Mouse (Mus musculus) lung, embryonic 16.5 days (tissue): ENCODE results near the gene Trim67. TPM values are rescaled to one million over a fixed set of nuclear protein-coding genes. Genes with fewer than 3 reads are reported as not detected.

Experiments used
- ATAC-seq: fragments of 200-750 bp; cut with Nextera tagmentation; 2 replicates; pipeline ENCODE4 v1.8.0; 2017; ENCODE audit warnings: low read depth, mild to moderate bottlenecking, moderate library complexity
- H3K27ac ChIP-seq: fragments of 300-500 bp; sonication (generic); 2 replicates; pipeline ENCODE4 v1.5.1; 2014; ENCODE audit warnings: mild to moderate bottlenecking, control low read depth, low read length
- H3K27me3 ChIP-seq: fragments of 300-500 bp; sonication (generic); 2 replicates; pipeline ENCODE4 v1.6.1; 2014; ENCODE audit warnings: low read depth, low read length, mixed read lengths; ENCODE audit not compliant: control insufficient read depth, insufficient read depth
- H3K36me3 ChIP-seq: fragments of 300-500 bp; sonication (generic); 2 replicates; pipeline ENCODE4 v1.6.1; 2014; ENCODE audit warnings: low read length; ENCODE audit not compliant: control insufficient read depth, insufficient read depth
- H3K4me1 ChIP-seq: fragments of 300-500 bp; sonication (generic); replicated peaks from 2 replicates; pipeline ENCODE4 v1.6.1; 2014; ENCODE audit warnings: low read length, mixed read lengths; ENCODE audit not compliant: control insufficient read depth, insufficient read depth
- H3K4me2 ChIP-seq: fragments of 300-500 bp; sonication (generic); 2 replicates; pipeline ENCODE4 v1.6.1; 2014; ENCODE audit warnings: low read depth, low read length, control low read depth
- H3K4me3 ChIP-seq: fragments of 300-500 bp; sonication (generic); 2 replicates; pipeline ENCODE4 v1.5.1; 2014; ENCODE audit warnings: mild to moderate bottlenecking, low read length, control low read depth
- H3K9ac ChIP-seq: fragments of 300-500 bp; sonication (generic); 2 replicates; pipeline ENCODE4 v1.6.1; 2014; ENCODE audit warnings: low read length, control low read depth
- H3K9me3 ChIP-seq: fragments of 300-500 bp; sonication (generic); 2 replicates; pipeline ENCODE4 v1.6.1; 2016; ENCODE audit warnings: low read length; ENCODE audit not compliant: control insufficient read depth
- WGBS: fragments of 180-500 bp; shearing (Covaris S2); extraction: QIAGEN DNeasy Blood & Tissue Kit; methylation state at CpG from one replicate; pipeline ENCODE4 v1.1.7; 2014; 5-methylcytosine and 5-hydroxymethylcytosine counted together
- polyA plus RNA-seq: library from polyadenylated mRNA; unstranded; fragments of >200 nt; fragmentation: Nextera tagmentation; extraction: Ambion mirVana; gene quantifications from 2 replicates; pipeline ENCODE4 v1.2.1, GENCODE M21; 2015

Trim67 gene
- polyA plus RNA-seq, 1 experiment from 2014 or later = 0.92 TPM

GRCm38 (mm10) chr8:124867126-124867525, 74.2 kb downstream of the Trim67 start:
- WGBS = 32% methylated on average over 2 of the region's 2 CpGs
- no peak overlapping the region for H3K27ac ChIP-seq
- no peaks in the 10 kb centered on the region for H3K27me3 ChIP-seq
- H3K9ac ChIP-seq = no peak overlapping the region
- no peak for ATAC-seq
- no peak overlapping the region for H3K4me3 ChIP-seq
- no peak overlapping the region for H3K4me2 ChIP-seq
- peaks cover 18% of the 10 kb centered on the region for H3K4me1 ChIP-seq
- H3K9me3 ChIP-seq = no peaks in the 10 kb centered on the region
- H3K36me3 ChIP-seq = peaks cover 3% of the 10 kb centered on the region; the same call in 1 of the 2 replicates

GRCm38 (mm10) chr8:124869708-124870107, 76.8 kb downstream of the Trim67 start:
- Histone ChIP-seq H3K4me3 (no peak overlapping the region), H3K9me3 (no peaks in the 10 kb centered on the region), H3K9ac (no peak overlapping the region), H3K4me1 (peaks cover 8% of the 10 kb centered on the region), H3K27ac (no peak overlapping the region), H3K4me2 (no peak overlapping the region), H3K27me3 (no peaks in the 10 kb centered on the region), H3K36me3 (peaks cover 18% of the 10 kb centered on the region)
- 72% methylated on average over 6 of the region's 6 CpGs for WGBS
- no peak for ATAC-seq

DNA sequence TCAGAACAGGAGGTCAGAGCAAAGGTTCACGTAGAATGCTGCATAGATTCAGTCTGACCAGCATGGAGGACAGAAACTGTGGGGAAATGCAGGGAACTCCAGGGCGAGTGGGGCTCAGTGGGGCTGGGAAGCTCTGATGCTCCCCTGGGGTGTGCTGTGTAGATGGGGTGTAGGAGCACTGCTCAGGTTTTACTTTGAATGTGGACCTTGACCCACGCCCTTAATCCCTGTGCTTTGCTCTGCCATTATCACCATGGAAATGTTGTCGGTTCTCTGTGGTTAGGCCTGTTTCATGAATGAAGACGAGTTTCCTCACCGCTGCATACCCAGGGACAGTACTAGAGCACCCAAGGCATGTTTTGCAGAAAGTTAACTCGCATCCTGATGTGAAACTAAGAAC, 78.6 kb downstream of the Trim67 start:
- Histone ChIP-seq H3K9ac (no peak overlapping the region), H3K9me3 (no peaks in the 10 kb centered on the region), H3K4me2 (no peak overlapping the region), H3K36me3 (peaks cover 19% of the 10 kb centered on the region), H3K27me3 (no peaks in the 10 kb centered on the region), H3K27ac (no peak overlapping the region), H3K4me1 (0 out of 2 replicates have a peak, but pooled peaks cover 2% of the 10 kb centered on the region), H3K4me3 (no peak overlapping the region)
- ATAC-seq = no peak
- WGBS = 89% methylated on average over 7 of the region's 7 CpGs

- ATAC-seq = no peak
- H3K4me1 ChIP-seq = no peaks in the 10 kb centered on the region
- H3K27ac ChIP-seq = no peak overlapping the region
- H3K27me3 ChIP-seq = no peaks in the 10 kb centered on the region
- H3K9me3 ChIP-seq = no peaks in the 10 kb centered on the region
- no peak overlapping the region for H3K4me2 ChIP-seq
- no peak overlapping the region for H3K4me3 ChIP-seq
- 91% methylated on average over 7 of the region's 7 CpGs for WGBS
- no peak overlapping the region for H3K9ac ChIP-seq
- H3K36me3 ChIP-seq = peaks cover 23% of the 10 kb centered on the region
These were observed 79.2 kb downstream of the Trim67 start for GRCm38 (mm10) chr8:124872081-124872480.

DNA sequence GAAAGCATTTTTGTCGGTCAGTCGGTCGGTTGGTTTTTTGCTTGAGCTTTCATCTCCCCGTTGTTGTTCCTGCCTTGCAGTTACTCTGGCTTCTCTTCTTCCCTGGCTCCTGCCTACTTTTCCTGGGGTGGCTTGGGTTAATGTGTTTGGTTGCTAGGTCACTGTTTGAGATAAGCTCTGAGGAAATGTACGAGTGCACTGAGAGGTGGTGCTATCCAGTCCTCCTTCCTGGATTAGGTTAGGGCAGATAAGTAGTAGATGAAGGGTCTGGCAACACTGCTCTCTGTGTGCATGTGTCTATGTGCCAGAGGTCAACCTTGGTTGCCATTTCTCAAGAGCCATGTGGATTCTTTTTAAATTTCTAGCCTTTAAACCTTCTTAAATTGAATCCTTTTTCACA, 79.8 kb downstream of the Trim67 start:
- H3K36me3 ChIP-seq = peaks cover 23% of the 10 kb centered on the region
- H3K9ac ChIP-seq = no peak overlapping the region
- H3K27ac ChIP-seq = no peak overlapping the region
- H3K4me2 ChIP-seq = no peak overlapping the region
- no peak overlapping the region for H3K4me3 ChIP-seq
- no peaks in the 10 kb centered on the region for H3K9me3 ChIP-seq
- 57% methylated on average over 5 of the region's 5 CpGs for WGBS
- ATAC-seq = no peak
- no peaks in the 10 kb centered on the region for H3K27me3 ChIP-seq
- H3K4me1 ChIP-seq = no peaks in the 10 kb centered on the region

DNA sequence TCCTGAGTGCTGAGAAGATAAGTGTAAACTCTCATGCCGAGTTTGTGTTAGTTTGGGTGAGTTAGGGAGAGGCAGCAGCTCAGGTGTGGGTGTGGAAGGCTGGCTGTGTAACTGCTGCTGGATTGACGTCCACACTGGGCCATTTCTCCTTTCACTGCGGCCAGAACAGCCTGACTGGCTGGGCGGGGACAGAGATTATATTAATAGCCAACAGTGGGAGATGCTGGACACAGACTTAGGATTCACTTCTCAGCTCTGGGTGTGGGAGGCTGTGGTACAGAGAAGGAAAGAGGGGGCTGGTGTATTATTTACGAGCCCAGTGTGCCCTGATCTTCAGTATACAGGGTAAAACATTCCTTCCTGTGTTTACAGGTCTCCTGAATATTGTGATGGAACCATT, 85.2 kb downstream of the Trim67 start:
- 79% methylated on average over 5 of the region's 5 CpGs for WGBS
- Histone ChIP-seq H3K36me3 (peaks cover 53% of the 10 kb centered on the region), H3K27me3 (no peaks in the 10 kb centered on the region), H3K9ac (no peak overlapping the region), H3K27ac (no peak overlapping the region), H3K4me2 (no peak overlapping the region), H3K4me1 (no peaks in the 10 kb centered on the region), H3K9me3 (no peaks in the 10 kb centered on the region), H3K4me3 (no peak overlapping the region)
- ATAC-seq = no peak

DNA sequence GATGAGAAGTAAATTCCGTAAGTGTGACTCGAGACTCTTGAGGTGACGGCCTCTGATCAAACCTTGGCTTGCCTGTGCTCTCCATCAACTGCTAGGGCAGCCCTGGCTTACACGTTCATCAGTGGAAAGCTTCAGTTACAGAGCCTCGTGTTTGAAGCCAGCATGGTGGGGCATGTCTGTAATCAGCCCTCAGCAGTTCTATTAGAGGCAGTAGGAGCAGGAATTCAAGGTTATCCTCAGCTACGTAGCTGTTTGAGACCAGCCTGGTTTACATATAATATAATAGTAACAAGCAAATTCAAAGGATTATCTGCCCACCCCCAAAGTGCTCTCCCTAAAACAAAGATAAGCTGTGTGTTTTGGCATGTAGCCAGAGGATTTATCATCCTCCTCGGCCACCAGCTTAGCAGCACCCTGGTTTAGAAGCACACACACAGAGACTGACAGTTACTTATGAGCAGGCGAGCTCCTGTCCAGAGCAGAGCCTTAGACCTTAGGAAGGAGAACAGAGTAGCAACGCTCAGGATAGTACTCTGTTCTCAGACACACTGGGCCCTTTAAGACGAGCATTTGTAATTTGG, 86.1 kb downstream of the Trim67 start:
- no peak for ATAC-seq
- H3K36me3 ChIP-seq = peaks cover 54% of the 10 kb centered on the region
- no peaks in the 10 kb centered on the region for H3K4me1 ChIP-seq
- no peak overlapping the region for H3K27ac ChIP-seq
- WGBS = 62% methylated on average over 10 of the region's 10 CpGs
- H3K9ac ChIP-seq = no peak overlapping the region
- H3K4me3 ChIP-seq = no peak overlapping the region
- no peaks in the 10 kb centered on the region for H3K9me3 ChIP-seq
- H3K27me3 ChIP-seq = no peaks in the 10 kb centered on the region
- no peak overlapping the region for H3K4me2 ChIP-seq

Other genes starting within 250 kb of the Trim67 start
- gene Agt, start 223.4 kb upstream of the Trim67 start, polyA plus RNA-seq = 11.6 and 17.4 TPM in 2 replicates
- gene Capn9, start 217.0 kb upstream of the Trim67 start, polyA plus RNA-seq = 0.09 and 0.19 TPM in 2 replicates
- 26.3 and 30.1 TPM in 2 replicates for gene 2310022B05Rik, start 129.7 kb upstream of the Trim67 start, polyA plus RNA-seq
- 43.0 and 45.7 TPM in 2 replicates for gene Ttc13, start 71.1 kb upstream of the Trim67 start, polyA plus RNA-seq
- 18.7 and 19.6 TPM in 2 replicates for gene Arv1, start 71.0 kb upstream of the Trim67 start, polyA plus RNA-seq
- gene Fam89a, start 41.3 kb upstream of the Trim67 start, polyA plus RNA-seq = 7.6 and 8.7 TPM in 2 replicates
- 97.5 and 99.0 TPM in 2 replicates for gene Gnpat, start 69.9 kb downstream of the Trim67 start, polyA plus RNA-seq
- 39.5 and 42.7 TPM in 2 replicates for gene 2810004N23Rik, start 70.0 kb downstream of the Trim67 start, polyA plus RNA-seq
- 8.3 and 8.8 TPM in 2 replicates for gene Exoc8, start 104.6 kb downstream of the Trim67 start, polyA plus RNA-seq
- gene Sprtn, start 104.8 kb downstream of the Trim67 start, polyA plus RNA-seq = 9.1 and 9.6 TPM in 2 replicates
- gene Egln1, start 156.2 kb downstream of the Trim67 start, polyA plus RNA-seq = 11.6 and 11.7 TPM in 2 replicates
- 108 and 112 TPM in 2 replicates for gene Tsnax, start 219.9 kb downstream of the Trim67 start, polyA plus RNA-seq